Mouse (Mus musculus) activated CD4-positive, CD25-positive, alpha-beta regulatory T cell, adult 4 months (primary cell): Measurements from ENCODE around the gene Mis18bp1. TPM values are rescaled to one million over a fixed set of nuclear protein-coding genes. Genes with fewer than 3 reads are reported as not detected.
A peak's percentile ranks its signal among the peaks of the same experiment; 100 is the strongest.
"Not testable (repeated sequence)": the region's sequence is repeated elsewhere in the genome, so short reads cannot be mapped to it uniquely, and the experiment has no call there.

Experiments
- ATAC-seq: one replicate; pipeline ENCODE4 v1.8.0; 2017
- polyA plus RNA-seq, 2 experiments: library from polyadenylated mRNA; unstranded; fragments of 100-300 nt; shearing (Covaris generic); gene quantifications; one replicate each; pipeline ENCODE4 v1.2.1; 2017

Gene Mis18bp1
- 10 to 100 TPM; 10.8 to 12.4 TPM for polyA plus RNA-seq

GRCm38 (mm10) chr12:65172021-65172951 lies at the start of gene Mis18bp1:
Gene Mis18bp1 (minus strand): TSS chr12:65172604.
- ATAC-seq = peak; percentile 92

- no peak for ATAC-seq
Measured at GRCm38 (mm10) chr12:65216404-65216840, 44.0 kb upstream of the Mis18bp1 start.

- ATAC-seq = no peak
Measured at GRCm38 (mm10) chr12:65206431-65206830, 34.0 kb upstream of the Mis18bp1 start.

- ATAC-seq = no peak
Measured at GRCm38 (mm10) chr12:65201812-65202211, 29.4 kb upstream of the Mis18bp1 start.

- ATAC-seq = no peak
Measured at GRCm38 (mm10) chr12:65194003-65194530, 21.7 kb upstream of the Mis18bp1 start.

- no peak for ATAC-seq
Measured at GRCm38 (mm10) chr12:65189213-65189612, 16.8 kb upstream of the Mis18bp1 start.

- ATAC-seq = no peak
Measured at GRCm38 (mm10) chr12:65187365-65187764, 15.0 kb upstream of the Mis18bp1 start.

- no peak for ATAC-seq
Measured at GRCm38 (mm10) chr12:65173736-65174135, 1.3 kb upstream of the Mis18bp1 start.

GRCm38 (mm10) chr12:65172959-65173358 lies 555 bp upstream of the Mis18bp1 start:
- peak; percentile 32 for ATAC-seq

- not testable (repeated sequence) for ATAC-seq
Measured at GRCm38 (mm10) chr12:65136121-65136520, 36.3 kb downstream of the Mis18bp1 start.

GRCm38 (mm10) chr12:65119451-65119850 lies 53.0 kb downstream of the Mis18bp1 start:
- no peak for ATAC-seq

- ATAC-seq = no peak
Measured at GRCm38 (mm10) chr12:65118968-65119367, 53.4 kb downstream of the Mis18bp1 start.

GRCm38 (mm10) chr12:65114978-65115377 lies 57.4 kb downstream of the Mis18bp1 start:
- ATAC-seq = not testable (repeated sequence)

GRCm38 (mm10) chr12:65113925-65114324 lies 58.5 kb downstream of the Mis18bp1 start:
- ATAC-seq = no peak

- ATAC-seq = no peak
Measured at GRCm38 (mm10) chr12:65112811-65113210, 59.6 kb downstream of the Mis18bp1 start.

- ATAC-seq = no peak
Measured at GRCm38 (mm10) chr12:65111503-65111902, 60.9 kb downstream of the Mis18bp1 start.

GRCm38 (mm10) chr12:65108746-65109145 lies 63.7 kb downstream of the Mis18bp1 start:
- ATAC-seq = no peak

Other genes starting within 250 kb of the Mis18bp1 start
- gene Klhl28, start 207.1 kb downstream of the Mis18bp1 start, polyA plus RNA-seq = 10 to 100 TPM; 20.1 to 26.2 TPM
- gene Togaram1, start 206.8 kb downstream of the Mis18bp1 start, polyA plus RNA-seq = 10 to 100 TPM; 12.7 to 13.2 TPM
- 10 to 100 TPM; 77.3 to 77.5 TPM for gene Prpf39, start 136.3 kb downstream of the Mis18bp1 start, polyA plus RNA-seq
- gene Fkbp3, start 98.6 kb downstream of the Mis18bp1 start, polyA plus RNA-seq = 100 to 1,000 TPM; 259 to 332 TPM
- gene Fancm, start 97.0 kb downstream of the Mis18bp1 start, polyA plus RNA-seq = 1 to 10 TPM; 3.5 to 7.4 TPM
- not detected for gene Wdr20rt, start 52.9 kb upstream of the Mis18bp1 start, polyA plus RNA-seq